Mouse (Mus musculus) G1E (cell line): ENCODE measurements at regions not wholly inside any gene's neighbourhood (a gene's known extent, or its start where the extent isn't known, plus 50 kb on each side); places are given as distances from the start of the nearest gene placed in this dataset.

Source experiments
- CTCF ChIP-seq: IDR thresholded peaks from 2 replicates; pipeline ENCODE4 v1.5.1; 2012; ENCODE audit warnings: low read depth, low read length, inconsistent platforms, mixed read lengths
- GATA1 ChIP-seq: IDR thresholded peaks from 2 replicates; pipeline ENCODE4 v1.6.1; 2012; ENCODE audit warnings: borderline replicate concordance, low read length, inconsistent platforms, mixed read lengths
- GATA2 ChIP-seq: IDR thresholded peaks from 2 replicates; pipeline ENCODE4 v1.6.1; 2012; ENCODE audit warnings: low read depth, low read length, inconsistent platforms, borderline replicate concordance
- POLR2AphosphoS5 ChIP-seq: IDR thresholded peaks from 2 replicates; pipeline ENCODE4 v1.6.1; 2012; ENCODE audit warnings: low read depth, low read length, inconsistent platforms; ENCODE audit not compliant: insufficient replicate concordance
- TAL1 ChIP-seq: conservative IDR thresholded peaks from 2 replicates; pipeline ENCODE4 v1.6.1; 2012; ENCODE audit warnings: low read depth, low read length, inconsistent platforms, mixed read lengths

DNA sequence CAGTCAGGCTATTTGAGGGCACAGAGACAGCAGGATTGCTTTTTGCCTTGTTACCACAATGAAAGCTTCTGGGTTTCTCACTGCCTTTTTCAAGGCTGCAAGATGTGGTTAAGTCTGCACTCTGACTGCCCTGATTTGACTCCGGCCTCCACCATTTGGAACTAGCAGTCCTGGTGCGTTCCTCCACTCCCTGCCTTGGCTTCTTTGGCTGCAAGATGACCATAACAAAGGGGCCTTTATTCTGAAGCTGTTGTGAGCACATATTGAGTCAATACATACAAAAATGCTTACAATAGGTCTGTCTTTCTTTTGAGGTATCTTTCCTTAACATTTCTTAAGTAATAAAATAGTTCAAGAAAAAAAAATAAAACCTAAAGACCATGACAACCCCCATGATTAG lies 314.8 kb downstream of the Hace1 start:
- no peak for TF ChIP-seq CTCF
- no peak for TF ChIP-seq POLR2AphosphoS5
- TF ChIP-seq GATA2 = no peak
- TF ChIP-seq GATA1 = no peak
- no peak for TF ChIP-seq TAL1
